Mouse (Mus musculus) midbrain, embryonic 16.5 days (tissue): Measurements from ENCODE around the gene Kalrn. TPM values are rescaled to one million over a fixed set of nuclear protein-coding genes. Genes with fewer than 3 reads are reported as not detected.

Experiments
- ATAC-seq: fragments of 200-750 bp; cut with Nextera tagmentation; 2 replicates; pipeline ENCODE4 v1.8.0; 2017; ENCODE audit warnings: moderate TSS enrichment
- H3K27ac ChIP-seq: fragments of 300-500 bp; sonication (generic); 2 replicates; pipeline ENCODE4 v1.5.1; 2014; ENCODE audit warnings: mild to moderate bottlenecking, low read length, mixed read lengths
- H3K27me3 ChIP-seq: fragments of 300-500 bp; sonication (generic); 2 replicates; pipeline ENCODE4 v1.6.1; 2014; ENCODE audit warnings: low read depth, low read length, mixed read lengths; ENCODE audit not compliant: control insufficient read depth, insufficient read depth
- H3K36me3 ChIP-seq: fragments of 300-500 bp; sonication (generic); 2 replicates; pipeline ENCODE4 v1.6.1; 2014; ENCODE audit warnings: mild to moderate bottlenecking, low read length, moderate library complexity, mixed read lengths; ENCODE audit not compliant: control insufficient read depth, insufficient read depth
- H3K4me1 ChIP-seq: fragments of 300-500 bp; sonication (generic); 2 replicates; pipeline ENCODE4 v1.6.1; 2014; ENCODE audit warnings: mild to moderate bottlenecking, low read length, mixed read lengths; ENCODE audit not compliant: control insufficient read depth, insufficient read depth
- H3K4me2 ChIP-seq: fragments of 300-500 bp; sonication (generic); 2 replicates; pipeline ENCODE4 v1.6.1; 2014; ENCODE audit warnings: mild to moderate bottlenecking, low read length, mixed read lengths
- H3K4me3 ChIP-seq: fragments of 300-500 bp; sonication (generic); 2 replicates; pipeline ENCODE4 v1.5.1; 2014; ENCODE audit warnings: low read depth, mild to moderate bottlenecking, low read length, moderate library complexity, mixed read lengths
- H3K9ac ChIP-seq: fragments of 300-500 bp; sonication (generic); 2 replicates; pipeline ENCODE4 v1.6.1; 2014; ENCODE audit warnings: low read depth, low read length, mixed read lengths
- H3K9me3 ChIP-seq: fragments of 300-500 bp; sonication (generic); replicated peaks from 2 replicates; pipeline ENCODE4 v1.6.1; 2014; ENCODE audit warnings: mild to moderate bottlenecking, low read length, mixed read lengths; ENCODE audit not compliant: control insufficient read depth, poor library complexity, severe bottlenecking
- WGBS: fragments of 180-500 bp; shearing (Covaris S2); extraction: QIAGEN DNeasy Blood & Tissue Kit; methylation state at CpG from one replicate; pipeline ENCODE4 v1.1.7; 2014; 5-methylcytosine and 5-hydroxymethylcytosine counted together
- polyA plus RNA-seq: library from polyadenylated mRNA; unstranded; fragments of >200 nt; fragmentation: Nextera tagmentation; extraction: Ambion mirVana; gene quantifications from 2 replicates; pipeline ENCODE4 v1.2.1, GENCODE M21; 2015

Gene Kalrn
- polyA plus RNA-seq, 1 experiment from 2014 or later, result 31.3 TPM

- Histone ChIP-seq H3K27me3 (no peaks in the 10 kb centered on the region), H3K4me3 (no peak overlapping the region), H3K36me3 (no peaks in the 10 kb centered on the region), H3K9me3 (no peaks in the 10 kb centered on the region), H3K4me1 (peaks cover 10% of the 10 kb centered on the region; the same call in 1 of the 2 replicates), H3K27ac (no peak overlapping the region), H3K4me2 (no peak overlapping the region), H3K9ac (no peak overlapping the region)
- ATAC-seq, result no peak
- WGBS, result 73% methylated on average over 4 of the region's 4 CpGs
These were observed 629.2 kb downstream of the Kalrn start for GRCm38 (mm10) chr16:33944126-33944525.

GRCm38 (mm10) chr16:33943388-33943787, 629.9 kb downstream of the Kalrn start:
- H3K4me3 ChIP-seq, result no peak overlapping the region
- peaks cover 13% of the 10 kb centered on the region; the same call in 1 of the 2 replicates for H3K4me1 ChIP-seq
- ATAC-seq, result no peak
- H3K27me3 ChIP-seq, result no peaks in the 10 kb centered on the region
- 96% methylated on average over 6 of the region's 6 CpGs for WGBS
- H3K4me2 ChIP-seq, result no peak overlapping the region
- no peaks in the 10 kb centered on the region for H3K36me3 ChIP-seq
- no peak overlapping the region for H3K9ac ChIP-seq
- no peak overlapping the region for H3K27ac ChIP-seq
- no peaks in the 10 kb centered on the region for H3K9me3 ChIP-seq

- no peaks in the 10 kb centered on the region for H3K9me3 ChIP-seq
- 65% methylated on average over 11 of the region's 11 CpGs for WGBS
- no peak overlapping the region for H3K4me3 ChIP-seq
- no peaks in the 10 kb centered on the region for H3K27me3 ChIP-seq
- no peak for ATAC-seq
- H3K4me1 ChIP-seq, result peaks cover 13% of the 10 kb centered on the region; the same call in 1 of the 2 replicates
- no peak overlapping the region for H3K4me2 ChIP-seq
- H3K36me3 ChIP-seq, result no peaks in the 10 kb centered on the region
- H3K27ac ChIP-seq, result no peak overlapping the region
- no peak overlapping the region for H3K9ac ChIP-seq
These were observed 631.0 kb downstream of the Kalrn start for GRCm38 (mm10) chr16:33942341-33942740.

GRCm38 (mm10) chr16:33941271-33941781, 632.0 kb downstream of the Kalrn start:
- Histone ChIP-seq H3K36me3 (no peaks in the 10 kb centered on the region), H3K27me3 (no peaks in the 10 kb centered on the region), H3K9ac (0 out of 2 replicates have a peak overlapping the region, but pooled peaks have one; percentile 26), H3K4me1 (peaks cover 13% of the 10 kb centered on the region; the same call in 1 of the 2 replicates), H3K4me2 (no peak overlapping the region), H3K4me3 (no peak overlapping the region), H3K9me3 (no peaks in the 10 kb centered on the region), H3K27ac (0 out of 2 replicates have a peak overlapping the region, but pooled peaks have one; percentile 2)
- peak; percentile 25 for ATAC-seq
- 57% methylated on average over 11 of the region's 11 CpGs for whole genome bisulfite sequencing

GRCm38 (mm10) chr16:33940095-33940494, 633.2 kb downstream of the Kalrn start:
- no peak overlapping the region for H3K27ac ChIP-seq
- ATAC-seq, result no peak

GRCm38 (mm10) chr16:33939636-33940035, 633.7 kb downstream of the Kalrn start:
- no peak overlapping the region for H3K9ac ChIP-seq
- ATAC-seq, result no peak
- no peaks in the 10 kb centered on the region for H3K36me3 ChIP-seq
- no peak overlapping the region for H3K4me2 ChIP-seq
- peaks cover 13% of the 10 kb centered on the region; the same call in 1 of the 2 replicates for H3K4me1 ChIP-seq
- H3K9me3 ChIP-seq, result no peaks in the 10 kb centered on the region
- WGBS, result 82% methylated on average over 9 of the region's 9 CpGs
- H3K27me3 ChIP-seq, result no peaks in the 10 kb centered on the region
- H3K27ac ChIP-seq, result no peak overlapping the region
- no peak overlapping the region for H3K4me3 ChIP-seq

More at GRCm38 (mm10) chr16:33940095-33940494, 633.2 kb downstream of the Kalrn start:
- H3K4me1 ChIP-seq, result peaks cover 13% of the 10 kb centered on the region; the same call in 1 of the 2 replicates
- H3K36me3 ChIP-seq, result no peaks in the 10 kb centered on the region
- 85% methylated on average over 5 of the region's 5 CpGs for WGBS
- H3K9ac ChIP-seq, result no peak overlapping the region
- no peaks in the 10 kb centered on the region for H3K9me3 ChIP-seq
- H3K4me3 ChIP-seq, result no peak overlapping the region
- no peaks in the 10 kb centered on the region for H3K27me3 ChIP-seq
- no peak overlapping the region for H3K4me2 ChIP-seq

- H3K9ac ChIP-seq, result no peak overlapping the region
- no peak for ATAC-seq
- H3K4me3 ChIP-seq, result no peak overlapping the region
- WGBS, result 85% methylated on average over 2 of the region's 2 CpGs
- no peaks in the 10 kb centered on the region for H3K36me3 ChIP-seq
- peaks cover 18% of the 10 kb centered on the region; the same call in 1 of the 2 replicates for H3K4me1 ChIP-seq
- no peaks in the 10 kb centered on the region for H3K9me3 ChIP-seq
- H3K27me3 ChIP-seq, result no peaks in the 10 kb centered on the region
- H3K4me2 ChIP-seq, result no peak overlapping the region
- no peak overlapping the region for H3K27ac ChIP-seq
These were observed 634.2 kb downstream of the Kalrn start for GRCm38 (mm10) chr16:33939133-33939531.

GRCm38 (mm10) chr16:33938311-33939132, 634.8 kb downstream of the Kalrn start:
- H3K36me3 ChIP-seq, result no peaks in the 10 kb centered on the region
- WGBS, result 74% methylated on average over 12 of the region's 12 CpGs
- H3K4me2 ChIP-seq, result no peak overlapping the region
- no peak overlapping the region for H3K9ac ChIP-seq
- no peak for ATAC-seq
- no peaks in the 10 kb centered on the region for H3K9me3 ChIP-seq
- H3K4me1 ChIP-seq, result peaks cover 20% of the 10 kb centered on the region; the same call in 1 of the 2 replicates
- no peak overlapping the region for H3K4me3 ChIP-seq
- no peak overlapping the region for H3K27ac ChIP-seq
- H3K27me3 ChIP-seq, result no peaks in the 10 kb centered on the region

GRCm38 (mm10) chr16:33937567-33937966, 635.8 kb downstream of the Kalrn start:
- no peaks in the 10 kb centered on the region; the same call in 1 of the 2 replicates for H3K27me3 ChIP-seq
- H3K4me1 ChIP-seq, result peaks cover 20% of the 10 kb centered on the region; the same call in 1 of the 2 replicates
- no peak overlapping the region for H3K4me3 ChIP-seq
- no peak overlapping the region for H3K27ac ChIP-seq
- H3K9me3 ChIP-seq, result no peaks in the 10 kb centered on the region
- WGBS, result 87% methylated on average over 8 of the region's 8 CpGs
- ATAC-seq, result no peak
- no peaks in the 10 kb centered on the region for H3K36me3 ChIP-seq
- H3K4me2 ChIP-seq, result no peak overlapping the region
- H3K9ac ChIP-seq, result no peak overlapping the region
